Mouse (Mus musculus) neural tube, embryonic 15.5 days (tissue): ENCODE measurements around the gene Olfr1123. TPM values are rescaled to one million over a fixed set of nuclear protein-coding genes. Genes with fewer than 3 reads are reported as not detected.

Source experiments
- polyA plus RNA-seq: library from polyadenylated mRNA; unstranded; fragments of >200 nt; fragmentation: Nextera tagmentation; extraction: Ambion mirVana; gene quantifications from 2 replicates; pipeline ENCODE4 v1.2.1, GENCODE M21; 2015

Olfr1123 gene
- polyA plus RNA-seq, 1 experiment from 2014 or later = not detected

Other genes starting within 250 kb of the Olfr1123 start
- not detected in 2 replicates for gene Olfr1112, start 228.8 kb upstream of the Olfr1123 start, polyA plus RNA-seq
- gene Olfr1113, start 207.7 kb upstream of the Olfr1123 start, polyA plus RNA-seq = not detected in 2 replicates
- not detected in 2 replicates for gene Olfr1115, start 168.6 kb upstream of the Olfr1123 start, polyA plus RNA-seq
- gene Olfr1116, start 149.1 kb upstream of the Olfr1123 start, polyA plus RNA-seq = not detected in 2 replicates
- not detected in 2 replicates for gene Olfr1118, start 109.1 kb upstream of the Olfr1123 start, polyA plus RNA-seq
- not detected in 2 replicates for gene Olfr1120, start 61.8 kb upstream of the Olfr1123 start, polyA plus RNA-seq
- not detected in 2 replicates for gene Olfr1121, start 46.7 kb upstream of the Olfr1123 start, polyA plus RNA-seq
- gene Olfr1122, start 30.8 kb upstream of the Olfr1123 start, polyA plus RNA-seq = not detected in 2 replicates
- 0.10 TPM in 1 of 2 replicates, not detected in the other for gene Olfr1124, start 13.6 kb downstream of the Olfr1123 start, polyA plus RNA-seq
- gene Olfr1126, start 37.3 kb downstream of the Olfr1123 start, polyA plus RNA-seq = not detected in 2 replicates
- not detected in 2 replicates for gene Pramel7, start 80.5 kb downstream of the Olfr1123 start, polyA plus RNA-seq
- gene Pramel6, start 89.9 kb downstream of the Olfr1123 start, polyA plus RNA-seq = not detected in 2 replicates
- gene Olfr153, start 115.2 kb downstream of the Olfr1123 start, polyA plus RNA-seq = not detected in 2 replicates
- gene Olfr1128, start 128.9 kb downstream of the Olfr1123 start, polyA plus RNA-seq = not detected in 2 replicates
- not detected in 2 replicates for gene Olfr1129, start 157.3 kb downstream of the Olfr1123 start, polyA plus RNA-seq
- not detected in 2 replicates for gene Olfr1130, start 189.6 kb downstream of the Olfr1123 start, polyA plus RNA-seq
- gene Olfr1131, start 210.5 kb downstream of the Olfr1123 start, polyA plus RNA-seq = not detected in 2 replicates
- gene Olfr1132, start 220.9 kb downstream of the Olfr1123 start, polyA plus RNA-seq = not detected in 2 replicates
- not detected in 2 replicates for gene Olfr1133, start 230.7 kb downstream of the Olfr1123 start, polyA plus RNA-seq
- not detected in 2 replicates for gene Olfr1134, start 241.8 kb downstream of the Olfr1123 start, polyA plus RNA-seq